Comparison of ENCODE assay signal across 26 mouse cellular contexts in genomic region chr13:80899435-80900029, GRCm38 (mm10). TPM values are rescaled to one million over a fixed set of nuclear protein-coding genes. Genes with fewer than 3 reads are reported as not detected.
DNase-seq lines count a peak whose midpoint lies in the region; ATAC-seq and TF ChIP-seq lines count a peak whose summit lies in the region.
"Had no signal": no experiment of that assay in that cellular context is flagged by ENCODE, and none has a peak within 500 bp of the region (broad histone marks: within the 10 kb centered on the region; RNA-seq: fewer than 3 reads in every experiment).

No protein-coding gene starts in this region.

- peaks cover 9% of the 10 kb centered on the region for H3K36me3 ChIP-seq in G1E (replicated peaks)
- H3K36me3 ChIP-seq in forebrain, embryonic 15.5 days, result peaks cover 26% of the 10 kb centered on the region; the same call in 1 of the 2 replicates
- H3K36me3 ChIP-seq in midbrain, embryonic 14.5 days (ENCODE audit: control insufficient read depth, insufficient read depth, low read length), result peaks cover 31% of the 10 kb centered on the region
- H3K36me3 ChIP-seq: intestine, embryonic 15.5 days had no signal

- 87% methylated on average over 2 of the region's 2 CpGs for WGBS in forebrain, embryonic 15.5 days
- WGBS in midbrain, embryonic 14.5 days, result 86% methylated on average over 2 of the region's 2 CpGs

- H3K27me3 ChIP-seq in G1E (ENCODE audit: insufficient read depth, low read length), result peaks cover 2% of the 10 kb centered on the region; the same call in 1 of the 2 replicates
- no peaks in the 10 kb centered on the region for H3K27me3 ChIP-seq in forebrain, embryonic 15.5 days
- H3K27me3 ChIP-seq in midbrain, embryonic 14.5 days (ENCODE audit: control insufficient read depth, insufficient read depth, low read length), result no peaks in the 10 kb centered on the region
- H3K27me3 ChIP-seq: forebrain, embryonic 13.5 days; heart, embryonic 13.5 days; hindbrain, embryonic 13.5 days; intestine, embryonic 15.5 days; Patski had no signal

- H3K4me2 ChIP-seq in forebrain, embryonic 15.5 days (replicated peaks), result no peak overlapping the region
- H3K4me2 ChIP-seq in midbrain, embryonic 14.5 days (ENCODE audit: low read length), result no peak overlapping the region
- H3K4me2 ChIP-seq: forebrain, embryonic 13.5 days; heart, embryonic 13.5 days; hindbrain, embryonic 13.5 days; intestine, embryonic 15.5 days had no signal

- 0 out of 2 replicates have a peak, but pooled peaks have one; percentile 28 for ATAC-seq in G1E (ENCODE audit: extremely low read depth, insufficient number of reproducible peaks, low FRiP score, poor library complexity, severe bottlenecking)
- ATAC-seq in common myeloid progenitor, adult 5-6 weeks (replicated peaks; ENCODE audit: low read depth, poor library complexity, severe bottlenecking), result peak; percentile 87
- peak; percentile 39; the same call in 1 of the 2 replicates for ATAC-seq in megakaryocyte, adult 5-6 weeks (ENCODE audit: poor library complexity, severe bottlenecking)
- no peak for ATAC-seq in forebrain, embryonic 15.5 days (replicated peaks)
- no peak for ATAC-seq in midbrain, embryonic 14.5 days (ENCODE audit: low FRiP score, low TSS enrichment)
- ATAC-seq: forebrain, embryonic 13.5 days; forebrain, postnatal 0 days; hindbrain, embryonic 16.5 days; intestine, embryonic 15.5 days; Patski had no signal

- TF ChIP-seq CTCF in G1E (IDR thresholded peaks at IDR 0.05; ENCODE audit: low read depth, low read length), result no peak

- H3K9me3 ChIP-seq in G1E (replicated peaks), result no peaks in the 10 kb centered on the region
- no peaks in the 10 kb centered on the region for H3K9me3 ChIP-seq in forebrain, embryonic 15.5 days
- no peaks in the 10 kb centered on the region for H3K9me3 ChIP-seq in midbrain, embryonic 14.5 days (ENCODE audit: control insufficient read depth, low read length)
- H3K9me3 ChIP-seq: forebrain, embryonic 10.5 days; forebrain, embryonic 13.5 days; heart, embryonic 10.5 days; heart, embryonic 13.5 days; hindbrain, embryonic 10.5 days; hindbrain, embryonic 13.5 days; intestine, embryonic 15.5 days had no signal

- no peak overlapping the region for H3K4me3 ChIP-seq in G1E (ENCODE audit: low read depth, low read length)
- no peak overlapping the region for H3K4me3 ChIP-seq in forebrain, embryonic 15.5 days
- no peak overlapping the region for H3K4me3 ChIP-seq in midbrain, embryonic 14.5 days (replicated peaks; ENCODE audit: low read depth, low read length)
- H3K4me3 ChIP-seq: forebrain, embryonic 10.5 days; forebrain, embryonic 13.5 days; gastrocnemius, adult 2 months; heart, adult 2 months; heart, embryonic 10.5 days; heart, embryonic 13.5 days; hindbrain, embryonic 10.5 days; hindbrain, embryonic 13.5 days; intestine, embryonic 15.5 days had no signal

- H3K9ac ChIP-seq in forebrain, embryonic 15.5 days (replicated peaks), result no peak overlapping the region
- no peak overlapping the region for H3K9ac ChIP-seq in midbrain, embryonic 14.5 days (replicated peaks; ENCODE audit: low read length)
- H3K9ac ChIP-seq: forebrain, embryonic 13.5 days; forebrain, postnatal 0 days; heart, embryonic 13.5 days; hindbrain, embryonic 13.5 days; intestine, embryonic 15.5 days had no signal

- DNase-seq in G1E (ENCODE audit: low spot score), result no peak
- DNase-seq in adrenal gland, adult 2 months, result no peak
- no peak for DNase-seq in kidney, adult 8-10 months
- DNase-seq in midbrain, embryonic 14.5 days, result no peak
- DNase-seq: adrenal gland, postnatal 25 days; cerebellum, adult 11-12 months; cerebellum, adult 8-10 months; cerebellum, postnatal 10 days; cerebellum, postnatal 36 days; forebrain, postnatal 0 days; gastrocnemius, adult 2 months; gastrocnemius, postnatal 25 days; heart, adult 2 months; kidney, adult 11 months had no signal

- H3K4me1 ChIP-seq in G1E (ENCODE audit: insufficient read depth, low read depth, low read length), result no peaks in the 10 kb centered on the region; the same call in 1 of the 2 replicates
- H3K4me1 ChIP-seq in forebrain, embryonic 15.5 days, result peaks cover 4% of the 10 kb centered on the region; the same call in 1 of the 2 replicates
- H3K4me1 ChIP-seq in midbrain, embryonic 14.5 days (ENCODE audit: control insufficient read depth, insufficient read depth, low read length), result no peaks in the 10 kb centered on the region
- H3K4me1 ChIP-seq: forebrain, embryonic 13.5 days; heart, embryonic 10.5 days; heart, embryonic 13.5 days; hindbrain, embryonic 10.5 days; hindbrain, embryonic 13.5 days; intestine, embryonic 15.5 days had no signal

- no peak overlapping the region for H3K27ac ChIP-seq in forebrain, embryonic 15.5 days (replicated peaks)
- H3K27ac ChIP-seq in midbrain, embryonic 14.5 days (replicated peaks; ENCODE audit: low read depth, low read length), result no peak overlapping the region
- H3K27ac ChIP-seq: forebrain, embryonic 10.5 days; forebrain, embryonic 13.5 days; gastrocnemius, adult 2 months; heart, adult 2 months; heart, embryonic 10.5 days; heart, embryonic 13.5 days; hindbrain, embryonic 10.5 days; hindbrain, embryonic 13.5 days; intestine, embryonic 15.5 days had no signal

RNA-seq across cellular contexts. Expression of gene Arrdc3, which starts 16.3 kb away (rescaled TPM):
- total RNA-seq in G1E (2014; fragmentation: Nextera tagmentation), result 67.8 and 106 TPM in 2 replicates
- 11.7 and 13.3 TPM in 2 replicates for total RNA-seq in G1E (2017)
- 1.1 and 2.2 TPM in 2 replicates for polyA plus RNA-seq in G1E (2012)
- total RNA-seq in common myeloid progenitor, adult 5-6 weeks (2017), result 37.4 and 44.1 TPM in 2 replicates
- 44.1 and 57.6 TPM in 2 replicates for total RNA-seq in megakaryocyte, adult 5-6 weeks (2015)
- 70.0 and 72.3 TPM in 2 replicates for total RNA-seq in megakaryocyte, adult 5-6 weeks (2017)
- 100 to 1,000 TPM in 1 of 2 experiments, 10 to 100 TPM in 1; 79.3 to 112 TPM for total RNA-seq in adrenal gland, adult 2 months (2021)
- polyA plus RNA-seq in adrenal gland, adult 2 months (2012; rRNA removed), result 26.9 and 34.5 TPM in 2 replicates
- 66.6 and 70.4 TPM in 2 replicates for polyA plus RNA-seq in forebrain, embryonic 15.5 days (2015; fragmentation: Nextera tagmentation; extraction: Ambion mirVana)
- 39.3 and 80.6 TPM in 2 replicates for polyA plus RNA-seq in midbrain, embryonic 14.5 days (2014; fragmentation: Nextera tagmentation; extraction: Ambion mirVana)

Comparison
In these comparisons a context has a peak if more than half of its experiments do, and no peak if none do; other contexts are left out.
1. ATAC-seq: peak in G1E (single experiment), common myeloid progenitor, adult 5-6 weeks (single experiment) and megakaryocyte, adult 5-6 weeks (single experiment); none in forebrain, embryonic 15.5 days (single experiment) and midbrain, embryonic 14.5 days (single experiment).